Mouse (Mus musculus): ENCODE measurements around the gene Sptbn4. TPM values are rescaled to one million over a fixed set of nuclear protein-coding genes. Genes with fewer than 3 reads are reported as not detected.
A peak's percentile ranks its signal among the peaks of the same experiment; 100 is the strongest.

The Sptbn4 gene
- polyA plus RNA-seq, 1 experiment from 2014 or later: 0.15 TPM

GRCm38 (mm10) chr7:27480506-27480905 lies 33.0 kb upstream of the Sptbn4 start:
- Histone ChIP-seq H3K27me3 (ENCODE audit: control insufficient read depth, insufficient read depth, low read length) (no peaks in the 10 kb centered on the region), H3K9ac (ENCODE audit: low read length) (no peak overlapping the region), H3K36me3 (ENCODE audit: control insufficient read depth, insufficient read depth, low read length) (peaks cover 2% of the 10 kb centered on the region; the same call in 1 of the 2 replicates), H3K27ac (replicated peaks; ENCODE audit: low read depth, low read length) (peak overlapping the region; percentile 36; the same call in 1 of the 2 replicates), H3K9me3 (ENCODE audit: control insufficient read depth, low read length) (no peaks in the 10 kb centered on the region), H3K4me1 (ENCODE audit: control insufficient read depth, insufficient read depth, low read length) (peaks cover 3% of the 10 kb centered on the region; the same call in 1 of the 2 replicates), H3K4me2 (ENCODE audit: low read depth, severe bottlenecking) (no peak overlapping the region), H3K4me3 (ENCODE audit: low read depth, low read length) (no peak overlapping the region)
- DNase-seq (ENCODE audit: low spot score): no peak
- 72% methylated on average over 3 of the region's 3 CpGs for WGBS
- no peak for ATAC-seq (ENCODE audit: insufficient number of reproducible peaks, low FRiP score, low TSS enrichment, low read depth)

- DNase-seq (ENCODE audit: low spot score) (no peak), ATAC-seq (ENCODE audit: insufficient number of reproducible peaks, low FRiP score, low TSS enrichment, low read depth) (no peak)
- Histone ChIP-seq H3K4me1 (ENCODE audit: control insufficient read depth, insufficient read depth, low read length) (peaks cover 3% of the 10 kb centered on the region; the same call in 1 of the 2 replicates), H3K4me2 (ENCODE audit: low read depth, severe bottlenecking) (no peak overlapping the region), H3K27ac (replicated peaks; ENCODE audit: low read depth, low read length) (no peak overlapping the region), H3K9ac (ENCODE audit: low read length) (no peak overlapping the region), H3K9me3 (ENCODE audit: control insufficient read depth, low read length) (no peaks in the 10 kb centered on the region), H3K27me3 (ENCODE audit: control insufficient read depth, insufficient read depth, low read length) (no peaks in the 10 kb centered on the region), H3K4me3 (ENCODE audit: low read depth, low read length) (no peak overlapping the region), H3K36me3 (ENCODE audit: control insufficient read depth, insufficient read depth, low read length) (peaks cover 2% of the 10 kb centered on the region; the same call in 1 of the 2 replicates)
- 66% methylated on average over 1 of the region's 1 CpGs for WGBS
These were observed 32.3 kb upstream of the Sptbn4 start for GRCm38 (mm10) chr7:27479750-27480149.

GRCm38 (mm10) chr7:27478561-27478960 lies 31.1 kb upstream of the Sptbn4 start:
- Histone ChIP-seq H3K4me2 (ENCODE audit: low read depth, severe bottlenecking) (no peak overlapping the region), H3K4me3 (ENCODE audit: low read depth, low read length) (no peak overlapping the region), H3K36me3 (ENCODE audit: control insufficient read depth, insufficient read depth, low read length) (peaks cover 2% of the 10 kb centered on the region; the same call in 1 of the 2 replicates), H3K9me3 (ENCODE audit: control insufficient read depth, low read length) (no peaks in the 10 kb centered on the region), H3K9ac (ENCODE audit: low read length) (no peak overlapping the region), H3K27ac (replicated peaks; ENCODE audit: low read depth, low read length) (no peak overlapping the region), H3K27me3 (ENCODE audit: control insufficient read depth, insufficient read depth, low read length) (no peaks in the 10 kb centered on the region), H3K4me1 (ENCODE audit: control insufficient read depth, insufficient read depth, low read length) (peaks cover 3% of the 10 kb centered on the region; the same call in 1 of the 2 replicates)
- DNase-seq (ENCODE audit: low spot score): no peak
- ATAC-seq (ENCODE audit: insufficient number of reproducible peaks, low FRiP score, low TSS enrichment, low read depth): no peak
- WGBS: 87% methylated on average over 7 of the region's 7 CpGs

GRCm38 (mm10) chr7:27476098-27476635 lies 28.7 kb upstream of the Sptbn4 start:
- ATAC-seq (ENCODE audit: insufficient number of reproducible peaks, low FRiP score, low TSS enrichment, low read depth) (no peak), DNase-seq (ENCODE audit: low spot score) (no peak)
- WGBS: 93% methylated on average over 14 of the region's 14 CpGs
- no peak overlapping the region for H3K4me3 ChIP-seq (ENCODE audit: low read depth, low read length)
- no peak overlapping the region for H3K4me2 ChIP-seq (ENCODE audit: low read depth, severe bottlenecking)
- peaks cover 2% of the 10 kb centered on the region; the same call in 1 of the 2 replicates for H3K36me3 ChIP-seq (ENCODE audit: control insufficient read depth, insufficient read depth, low read length)
- H3K9me3 ChIP-seq (ENCODE audit: control insufficient read depth, low read length): no peaks in the 10 kb centered on the region
- H3K27me3 ChIP-seq (ENCODE audit: control insufficient read depth, insufficient read depth, low read length): no peaks in the 10 kb centered on the region
- no peak overlapping the region for H3K27ac ChIP-seq (replicated peaks; ENCODE audit: low read depth, low read length)
- H3K4me1 ChIP-seq (ENCODE audit: control insufficient read depth, insufficient read depth, low read length): 0 out of 2 replicates have a peak, but pooled peaks cover 3% of the 10 kb centered on the region
- H3K9ac ChIP-seq (ENCODE audit: low read length): no peak overlapping the region

- H3K27me3 ChIP-seq (ENCODE audit: control insufficient read depth, insufficient read depth, low read length): no peaks in the 10 kb centered on the region
- H3K9me3 ChIP-seq (ENCODE audit: control insufficient read depth, low read length): no peaks in the 10 kb centered on the region
- 95% methylated on average over 2 of the region's 2 CpGs for WGBS
- H3K4me3 ChIP-seq (ENCODE audit: low read depth, low read length): no peak overlapping the region
- DNase-seq (ENCODE audit: low spot score) (no peak), ATAC-seq (ENCODE audit: insufficient number of reproducible peaks, low FRiP score, low TSS enrichment, low read depth) (no peak)
- H3K9ac ChIP-seq (ENCODE audit: low read length): no peak overlapping the region
- H3K27ac ChIP-seq (replicated peaks; ENCODE audit: low read depth, low read length): no peak overlapping the region
- H3K36me3 ChIP-seq (ENCODE audit: control insufficient read depth, insufficient read depth, low read length): peaks cover 2% of the 10 kb centered on the region; the same call in 1 of the 2 replicates
- H3K4me1 ChIP-seq (ENCODE audit: control insufficient read depth, insufficient read depth, low read length): no peaks in the 10 kb centered on the region
- no peak overlapping the region for H3K4me2 ChIP-seq (ENCODE audit: low read depth, severe bottlenecking)
These were observed 28.1 kb upstream of the Sptbn4 start for GRCm38 (mm10) chr7:27475596-27475995.

GRCm38 (mm10) chr7:27474490-27474954 lies 27.0 kb upstream of the Sptbn4 start:
- peaks cover 2% of the 10 kb centered on the region; the same call in 1 of the 2 replicates for H3K36me3 ChIP-seq (ENCODE audit: control insufficient read depth, insufficient read depth, low read length)
- H3K9ac ChIP-seq (ENCODE audit: low read length): peak overlapping the region; percentile 44
- DNase-seq (ENCODE audit: low spot score) (peak; percentile 98), ATAC-seq (ENCODE audit: insufficient number of reproducible peaks, low FRiP score, low TSS enrichment, low read depth) (peak; percentile 87)
- H3K4me3 ChIP-seq (ENCODE audit: low read depth, low read length): peak overlapping the region; percentile 58
- WGBS: 1% methylated on average over 23 of the region's 23 CpGs
- H3K27ac ChIP-seq (replicated peaks; ENCODE audit: low read depth, low read length): peak overlapping the region; percentile 72; the same call in 1 of the 2 replicates
- no peaks in the 10 kb centered on the region for H3K9me3 ChIP-seq (ENCODE audit: control insufficient read depth, low read length)
- H3K27me3 ChIP-seq (ENCODE audit: control insufficient read depth, insufficient read depth, low read length): no peaks in the 10 kb centered on the region
- H3K4me1 ChIP-seq (ENCODE audit: control insufficient read depth, insufficient read depth, low read length): no peaks in the 10 kb centered on the region
- peak overlapping the region; percentile 63 for H3K4me2 ChIP-seq (ENCODE audit: low read depth, severe bottlenecking)

GRCm38 (mm10) chr7:27473835-27474489 lies 26.5 kb upstream of the Sptbn4 start:
- DNase-seq (ENCODE audit: low spot score) (no peak), ATAC-seq (ENCODE audit: insufficient number of reproducible peaks, low FRiP score, low TSS enrichment, low read depth) (no peak)
- under 1% methylated on average over 34 of the region's 34 CpGs for WGBS
- peak overlapping the region; percentile 72 for H3K27ac ChIP-seq (replicated peaks; ENCODE audit: low read depth, low read length)
- H3K4me2 ChIP-seq (ENCODE audit: low read depth, severe bottlenecking): peak overlapping the region; percentile 63
- H3K4me3 ChIP-seq (ENCODE audit: low read depth, low read length): peak overlapping the region; percentile 58
- H3K36me3 ChIP-seq (ENCODE audit: control insufficient read depth, insufficient read depth, low read length): peaks cover 2% of the 10 kb centered on the region; the same call in 1 of the 2 replicates
- no peaks in the 10 kb centered on the region for H3K4me1 ChIP-seq (ENCODE audit: control insufficient read depth, insufficient read depth, low read length)
- H3K27me3 ChIP-seq (ENCODE audit: control insufficient read depth, insufficient read depth, low read length): no peaks in the 10 kb centered on the region
- H3K9me3 ChIP-seq (ENCODE audit: control insufficient read depth, low read length): no peaks in the 10 kb centered on the region
- H3K9ac ChIP-seq (ENCODE audit: low read length): peak overlapping the region; percentile 44

- peak within 1 kb of the TSS; percentile 58 for H3K4me3 ChIP-seq (ENCODE audit: low read depth, low read length)
- peaks cover 2% of the 10 kb centered on the region; the same call in 1 of the 2 replicates for H3K36me3 ChIP-seq (ENCODE audit: control insufficient read depth, insufficient read depth, low read length)
- no peaks in the 10 kb centered on the region for H3K4me1 ChIP-seq (ENCODE audit: control insufficient read depth, insufficient read depth, low read length)
- DNase-seq (ENCODE audit: low spot score) (peak; percentile 98), ATAC-seq (ENCODE audit: insufficient number of reproducible peaks, low FRiP score, low TSS enrichment, low read depth) (peak; percentile 94)
- H3K27me3 ChIP-seq (ENCODE audit: control insufficient read depth, insufficient read depth, low read length): no peaks in the 10 kb centered on the region
- peak within 1 kb of the TSS; percentile 63 for H3K4me2 ChIP-seq (ENCODE audit: low read depth, severe bottlenecking)
- no peaks in the 10 kb centered on the region for H3K9me3 ChIP-seq (ENCODE audit: control insufficient read depth, low read length)
- H3K27ac ChIP-seq (replicated peaks; ENCODE audit: low read depth, low read length): peak within 1 kb of the TSS; percentile 72
- under 1% methylated on average over 36 of the region's 36 CpGs for WGBS
- peak within 1 kb of the TSS; percentile 44 for H3K9ac ChIP-seq (ENCODE audit: low read length)
These were observed 25.8 kb upstream of the Sptbn4 start, which contains the start of gene Sertad3 for GRCm38 (mm10) chr7:27473156-27473834. Gene Sertad3 (plus strand): TSS chr7:27473768.

All from limb, embryonic 11.5 days (tissue).